Mouse (Mus musculus) myocyte (in vitro differentiated cells): ENCODE results near the gene Ina. TPM values are rescaled to one million over a fixed set of nuclear protein-coding genes. Genes with fewer than 3 reads are reported as not detected.
"Not testable (repeated sequence)": the region's sequence is repeated elsewhere in the genome, so short reads cannot be mapped to it uniquely, and the experiment has no call there.

Experiments
- H3K27me3 ChIP-seq: one replicate; pipeline ENCODE4 v1.6.1; 2011; ENCODE audit not compliant: control insufficient read depth, insufficient read depth, insufficient read length
- H3K36me3 ChIP-seq: one replicate; pipeline ENCODE4 v1.6.1; 2011; ENCODE audit not compliant: control insufficient read depth, insufficient read depth
- H3K4me2 ChIP-seq: one replicate; pipeline ENCODE4 v1.6.1; 2011; ENCODE audit warnings: low read depth, control low read depth
- H3K4me3 ChIP-seq: one replicate; pipeline ENCODE4 v1.5.1; 2011; ENCODE audit warnings: mild to moderate bottlenecking, control low read depth, moderate library complexity
- H3K79me2 ChIP-seq: one replicate; pipeline ENCODE4 v1.6.1; 2011; ENCODE audit not compliant: control insufficient read depth, insufficient read depth
- H3ac ChIP-seq: one replicate; pipeline ENCODE4 v1.6.1; 2011; ENCODE audit not compliant: control insufficient read depth, insufficient read length
- CEBPB ChIP-seq: IDR thresholded peaks from 2 replicates; pipeline ENCODE4 v1.6.1; 2011; ENCODE audit warnings: mild to moderate bottlenecking, moderate library complexity; ENCODE audit not compliant: poor library complexity, insufficient read depth, severe bottlenecking
- E2F4 ChIP-seq: IDR thresholded peaks from one replicate; pipeline ENCODE4 v1.6.1; 2011; ENCODE audit warnings: mild to moderate bottlenecking, control low read depth, moderate library complexity; ENCODE audit not compliant: insufficient read depth
- MAX ChIP-seq: IDR thresholded peaks from one replicate; pipeline ENCODE4 v1.6.1; 2011; ENCODE audit warnings: low read depth, mild to moderate bottlenecking, control low read depth
- MYOD1 ChIP-seq, 3 experiments: IDR thresholded peaks; one replicate each; pipeline ENCODE4 v1.6.1; 2011; ENCODE audit warnings: control low read depth in 2 of 3, low read depth in 2 of 3, mild to moderate bottlenecking in 2 of 3, moderate library complexity in 1 of 3; ENCODE audit not compliant: insufficient read length in 2 of 3, control insufficient read depth in 1 of 3
- MYOG ChIP-seq, 3 experiments: IDR thresholded peaks; one replicate each; pipeline ENCODE4 v1.6.1; 2011; ENCODE audit warnings: control low read depth in 2 of 3, low read depth in 2 of 3, mild to moderate bottlenecking in 2 of 3; ENCODE audit not compliant: insufficient read length in 2 of 3, control insufficient read depth in 1 of 3, insufficient read depth in 1 of 3
- POLR2A ChIP-seq: IDR thresholded peaks from one replicate; pipeline ENCODE4 v1.6.1; 2011; ENCODE audit warnings: low read depth, mild to moderate bottlenecking, control low read depth, moderate library complexity; ENCODE audit not compliant: insufficient read length
- POLR2AphosphoS2 ChIP-seq: IDR thresholded peaks from one replicate; pipeline ENCODE4 v1.6.1; 2011; ENCODE audit warnings: low read depth, control low read depth; ENCODE audit not compliant: insufficient read length
- REST ChIP-seq: IDR thresholded peaks from one replicate; pipeline ENCODE4 v1.6.1; 2011; ENCODE audit warnings: mild to moderate bottlenecking, control low read depth, moderate library complexity; ENCODE audit not compliant: insufficient read depth, insufficient read length
- SRF ChIP-seq: IDR thresholded peaks from one replicate; pipeline ENCODE4 v1.6.1; 2011; ENCODE audit warnings: low read depth; ENCODE audit not compliant: control insufficient read depth, insufficient read length
- TCF12 ChIP-seq: IDR thresholded peaks from one replicate; pipeline ENCODE4 v1.6.1; 2011; ENCODE audit warnings: mild to moderate bottlenecking, control low read depth; ENCODE audit not compliant: poor library complexity, insufficient read depth, severe bottlenecking
- TCF3 ChIP-seq: IDR thresholded peaks from one replicate; pipeline ENCODE4 v1.6.1; 2011; ENCODE audit warnings: low read depth, control low read depth; ENCODE audit not compliant: insufficient read length
- USF1 ChIP-seq: IDR thresholded peaks from one replicate; pipeline ENCODE4 v1.6.1; 2011; ENCODE audit warnings: low read depth, mild to moderate bottlenecking, control low read depth, moderate library complexity
- polyA plus RNA-seq: library from polyadenylated mRNA; unstranded; fragments of >200 nt; fragmentation: generic; extraction: Trizol; gene quantifications from one replicate; pipeline ENCODE4 v1.2.1, GENCODE M21; 2012; ENCODE audit warnings: missing spikeins

Ina gene
- polyA plus RNA-seq, 1 experiment = not detected

DNA sequence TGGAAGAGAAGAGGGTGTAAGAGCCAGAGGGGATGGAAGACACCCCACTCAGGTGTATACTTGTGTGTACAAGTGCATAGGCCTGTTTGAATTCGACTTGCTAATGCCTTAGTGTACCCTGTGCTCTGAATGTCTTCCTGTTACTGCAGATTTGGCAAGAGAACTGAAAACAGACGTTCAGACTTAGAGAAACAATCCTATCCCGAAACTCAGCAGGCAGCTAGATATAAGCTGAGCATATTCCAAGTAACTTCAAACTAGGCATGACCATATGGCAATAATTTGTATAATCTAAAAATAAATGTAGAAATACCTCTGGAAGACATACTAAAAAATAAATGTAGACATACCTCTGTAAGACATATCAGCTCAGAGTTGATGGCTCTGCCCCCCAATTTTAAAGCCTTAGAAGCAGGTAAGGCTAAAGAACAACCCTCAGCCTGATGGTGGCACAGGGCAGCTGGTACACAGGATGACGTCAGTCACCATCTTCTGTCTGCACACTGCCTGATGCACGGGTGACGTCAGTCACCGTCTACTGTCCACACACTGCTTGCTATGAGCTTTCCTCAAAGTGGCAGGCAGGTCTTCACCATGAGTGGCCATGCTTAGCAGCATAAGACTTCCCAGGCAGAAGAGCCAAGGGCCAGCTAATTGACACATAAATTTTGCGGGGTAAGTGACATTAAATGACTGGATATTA lies 16.2 kb upstream of the Ina start:
- TF ChIP-seq SRF (no peak), MYOG (IDR thresholded peaks at IDR 0.05; ENCODE audit: control insufficient read depth in 1 of 3, insufficient read depth in 1 of 3, insufficient read length in 2 of 3, low read depth in 2 of 3) (no peak), POLR2AphosphoS2 (no peak), MYOD1 (IDR thresholded peaks at IDR 0.05; ENCODE audit: control insufficient read depth in 1 of 3, insufficient read length in 2 of 3, low read depth in 2 of 3) (no peak), MAX (no peak), REST (no peak), TCF12 (no peak), E2F4 (no peak), CEBPB (no peak), TCF3 (no peak), USF1 (no peak), POLR2A (no peak)
- H3K79me2 ChIP-seq = no peaks in the 10 kb centered on the region
- H3K36me3 ChIP-seq = no peaks in the 10 kb centered on the region
- no peak overlapping the region for H3K4me2 ChIP-seq
- peaks cover 9% of the 10 kb centered on the region for H3K27me3 ChIP-seq
- no peak overlapping the region for H3K4me3 ChIP-seq
- no peak overlapping the region for H3ac ChIP-seq

DNA sequence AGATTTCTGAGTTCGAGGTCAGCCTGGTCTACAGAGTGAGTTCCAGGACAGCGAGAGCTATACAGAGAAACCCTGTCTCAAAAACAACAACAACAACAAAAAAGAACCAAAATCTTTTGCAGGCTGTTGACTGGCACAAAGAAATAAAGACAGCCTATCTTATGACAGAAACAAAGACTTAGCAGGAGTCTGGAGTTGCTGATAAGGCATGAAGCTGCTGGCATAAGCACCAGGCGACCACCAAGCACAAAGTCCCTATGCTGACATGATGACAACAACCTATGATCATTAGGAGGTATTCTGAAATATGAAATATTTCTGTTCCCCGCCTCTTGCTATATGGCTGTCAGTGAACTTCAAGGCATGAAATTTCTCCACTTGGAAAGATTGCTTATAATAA lies 15.5 kb upstream of the Ina start:
- no peak overlapping the region for H3ac ChIP-seq
- peaks cover 14% of the 10 kb centered on the region for H3K27me3 ChIP-seq
- no peaks in the 10 kb centered on the region for H3K36me3 ChIP-seq
- no peaks in the 10 kb centered on the region for H3K79me2 ChIP-seq
- no peak overlapping the region for H3K4me3 ChIP-seq
- TF ChIP-seq MYOD1 (IDR thresholded peaks at IDR 0.05; ENCODE audit: control insufficient read depth in 1 of 3, insufficient read length in 2 of 3, low read depth in 2 of 3) = no peak
- no peak for TF ChIP-seq E2F4
- TF ChIP-seq USF1 = no peak
- TF ChIP-seq CEBPB = no peak
- TF ChIP-seq SRF = no peak
- no peak for TF ChIP-seq TCF12
- TF ChIP-seq MAX = no peak
- TF ChIP-seq TCF3 = no peak
- no peak for TF ChIP-seq POLR2AphosphoS2
- TF ChIP-seq MYOG (IDR thresholded peaks at IDR 0.05; ENCODE audit: control insufficient read depth in 1 of 3, insufficient read depth in 1 of 3, insufficient read length in 2 of 3, low read depth in 2 of 3) = no peak
- no peak for TF ChIP-seq POLR2A
- TF ChIP-seq REST = no peak
- no peak overlapping the region for H3K4me2 ChIP-seq

DNA sequence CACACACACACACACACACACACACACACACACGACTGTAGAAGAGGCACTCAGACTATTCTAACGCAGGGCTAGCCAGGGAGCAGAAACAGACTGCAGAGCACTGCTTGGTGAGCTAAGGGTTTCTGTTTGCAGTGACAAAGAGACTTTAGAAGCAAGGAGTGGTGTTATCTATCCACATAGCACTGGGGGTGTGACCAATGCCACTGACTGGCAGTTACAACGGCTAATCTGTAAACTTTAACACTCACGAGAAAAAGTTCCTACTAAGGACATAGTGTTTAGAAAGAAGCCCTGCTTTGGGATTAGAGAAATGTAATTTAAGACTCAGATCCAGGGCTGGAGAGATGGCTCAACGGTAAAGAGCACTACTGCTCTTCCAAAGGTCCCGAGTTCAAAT lies 14.7 kb upstream of the Ina start:
- Histone ChIP-seq H3K27me3 (peaks cover 14% of the 10 kb centered on the region), H3K4me2 (no peak overlapping the region), H3ac (no peak overlapping the region), H3K4me3 (no peak overlapping the region), H3K36me3 (no peaks in the 10 kb centered on the region), H3K79me2 (no peaks in the 10 kb centered on the region)
- no peak for TF ChIP-seq TCF12
- TF ChIP-seq REST = no peak
- no peak for TF ChIP-seq CEBPB
- TF ChIP-seq MYOG (IDR thresholded peaks at IDR 0.05; ENCODE audit: control insufficient read depth in 1 of 3, insufficient read depth in 1 of 3, insufficient read length in 2 of 3, low read depth in 2 of 3) = no peak
- no peak for TF ChIP-seq SRF
- TF ChIP-seq MAX = no peak

DNA sequence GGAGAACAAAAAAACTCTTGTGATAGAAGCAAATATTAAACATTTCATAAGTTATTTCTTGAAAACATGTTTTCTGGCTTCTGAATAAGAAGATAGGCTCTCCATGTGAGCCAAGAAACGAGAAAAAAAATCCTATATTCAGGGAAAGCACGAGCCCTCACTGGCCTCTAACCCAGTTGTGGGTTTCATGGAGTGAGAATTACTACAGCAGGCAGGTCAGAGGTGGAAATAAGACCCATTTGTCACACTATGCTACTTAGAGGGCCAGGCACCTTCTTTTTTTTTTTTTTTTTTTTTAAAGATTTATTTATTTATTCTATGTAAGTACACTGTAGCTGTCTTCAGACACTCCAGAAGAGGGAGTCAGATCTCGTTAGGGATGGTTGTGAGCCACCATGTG lies 14.1 kb upstream of the Ina start:
- H3K79me2 ChIP-seq, H3K36me3 ChIP-seq, H3K4me3 ChIP-seq, H3ac ChIP-seq, H3K4me2 ChIP-seq: not testable (repeated sequence)
- H3K27me3 ChIP-seq = peaks cover 14% of the 10 kb centered on the region

DNA sequence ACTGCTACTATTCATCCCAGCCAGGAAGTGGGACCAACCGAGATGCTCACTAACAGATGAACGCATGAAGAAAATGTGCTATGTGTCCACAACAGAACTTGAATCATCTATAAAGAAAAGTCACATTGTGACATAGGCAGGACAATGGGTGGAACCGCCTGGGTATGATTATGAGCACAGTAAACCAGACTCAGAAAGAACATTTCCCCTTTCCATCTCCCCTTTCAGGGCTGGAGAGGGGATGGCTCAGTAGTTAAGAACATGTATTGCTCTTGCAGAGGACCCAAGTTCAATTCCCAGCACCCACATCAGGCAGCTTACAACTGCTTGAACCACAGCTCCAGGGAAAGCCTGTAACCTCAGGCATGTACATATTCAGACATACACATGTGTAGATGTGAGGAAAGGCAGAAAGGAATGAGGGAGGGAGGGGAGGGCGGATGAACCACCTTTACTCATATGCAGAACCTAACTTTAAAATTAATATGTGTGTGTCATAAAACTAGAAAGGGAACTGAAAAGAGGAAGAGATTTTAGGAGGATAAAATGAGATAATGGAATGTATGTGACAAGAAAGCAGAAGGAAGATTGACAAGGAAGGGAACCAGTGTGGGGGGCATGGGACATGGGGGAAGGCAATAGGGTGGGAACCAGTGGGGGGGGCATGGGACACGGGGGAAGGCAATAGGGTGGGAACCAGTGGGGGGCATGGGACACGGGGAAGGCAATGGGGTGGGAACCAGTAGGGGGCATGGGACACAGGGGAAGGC lies 10.6 kb upstream of the Ina start:
- TF ChIP-seq TCF12 (no peak), POLR2AphosphoS2 (no peak), MYOD1 (IDR thresholded peaks at IDR 0.05; ENCODE audit: control insufficient read depth in 1 of 3, insufficient read length in 2 of 3, low read depth in 2 of 3) (no peak), MYOG (IDR thresholded peaks at IDR 0.05; ENCODE audit: control insufficient read depth in 1 of 3, insufficient read depth in 1 of 3, insufficient read length in 2 of 3, low read depth in 2 of 3) (no peak), TCF3 (no peak), USF1 (no peak), POLR2A (no peak), REST (no peak), E2F4 (no peak), MAX (no peak), CEBPB (no peak)

More for the DNA sequence above, 10.6 kb upstream of the Ina start:
- no peak overlapping the region for H3K4me2 ChIP-seq
- H3K36me3 ChIP-seq = no peaks in the 10 kb centered on the region
- peaks cover 19% of the 10 kb centered on the region for H3K27me3 ChIP-seq
- no peak overlapping the region for H3K4me3 ChIP-seq
- H3K79me2 ChIP-seq = no peaks in the 10 kb centered on the region
- no peak overlapping the region for H3ac ChIP-seq
